Mouse (Mus musculus) ES-E14 (cell line): ENCODE results near the gene Ush2a. TPM values are rescaled to one million over a fixed set of nuclear protein-coding genes. Genes with fewer than 3 reads are reported as not detected.

Source experiments
- DNase-seq: peaks from one replicate; pipeline ENCODE4 v3.0.0-alpha.2; 2013; ENCODE audit warnings: low read depth, low spot score
- H3K27ac ChIP-seq: 2 replicates; pipeline ENCODE4 v1.5.1; 2012; ENCODE audit warnings: low read depth, mild to moderate bottlenecking, low read length, moderate library complexity, mixed read lengths; ENCODE audit not compliant: poor library complexity, insufficient read depth, severe bottlenecking
- H3K36me3 ChIP-seq: 2 replicates; pipeline ENCODE4 v1.6.1; 2012; ENCODE audit warnings: mild to moderate bottlenecking, low read length, moderate library complexity, mixed read lengths; ENCODE audit not compliant: control insufficient read depth, poor library complexity, insufficient read depth, severe bottlenecking
- H3K4me1 ChIP-seq, 2 experiments: fragments of 150-350 bp in 1 of 2; sonication (generic) in 1 of 2; 2 replicates each; pipeline ENCODE4 v1.6.1; 2012; ENCODE audit warnings: low read length in 2 of 2, mild to moderate bottlenecking in 1 of 2, mixed read lengths in 1 of 2; ENCODE audit not compliant: control insufficient read depth in 2 of 2, insufficient read depth in 2 of 2, poor library complexity in 1 of 2
- H3K4me3 ChIP-seq, 2 experiments: fragments of 150-350 bp in 1 of 2; sonication (generic) in 1 of 2; 2 replicates each; pipeline ENCODE4 v1.5.1; 2012; ENCODE audit warnings: low read length in 2 of 2, low read depth in 1 of 2, mild to moderate bottlenecking in 1 of 2, mixed read lengths in 1 of 2; ENCODE audit not compliant: insufficient read depth in 1 of 2, poor library complexity in 1 of 2, severe bottlenecking in 1 of 2
- H3K9ac ChIP-seq: 2 replicates; pipeline ENCODE4 v1.6.1; 2012; ENCODE audit warnings: low read depth, mild to moderate bottlenecking, low read length, mixed read lengths; ENCODE audit not compliant: poor library complexity, insufficient read depth, severe bottlenecking
- H3K9me3 ChIP-seq: fragments of 150-350 bp; sonication (generic); 2 replicates; pipeline ENCODE4 v1.6.1; 2012; ENCODE audit warnings: low read depth, mild to moderate bottlenecking, low read length; ENCODE audit not compliant: control insufficient read depth, insufficient read depth
- CHD2 ChIP-seq: IDR thresholded peaks from 2 replicates; pipeline ENCODE4 v1.6.1; 2014; ENCODE audit warnings: mild to moderate bottlenecking, low read depth, low read length, inconsistent platforms
- HCFC1 ChIP-seq: IDR thresholded peaks from 2 replicates; pipeline ENCODE4 v1.6.1; 2012; ENCODE audit warnings: low read length, inconsistent platforms, borderline replicate concordance; ENCODE audit not compliant: insufficient read depth
- MAFK ChIP-seq: IDR thresholded peaks from 2 replicates; pipeline ENCODE4 v1.6.1; 2014; ENCODE audit warnings: mild to moderate bottlenecking, low read depth, low read length, inconsistent platforms; ENCODE audit not compliant: insufficient read depth
- ZC3H11A ChIP-seq: IDR thresholded peaks from 2 replicates; pipeline ENCODE4 v1.6.1; 2012; ENCODE audit warnings: low read depth, mild to moderate bottlenecking, inconsistent platforms, low read length, borderline replicate concordance
- ZNF384 ChIP-seq: IDR thresholded peaks from 2 replicates; pipeline ENCODE4 v1.6.1; 2012; ENCODE audit warnings: low read depth, low read length, inconsistent platforms
- in situ Hi-C, 2 experiments: fragments of 600-800 bp; cut with MboI; formaldehyde crosslinking; loops; one replicate each; pipeline ENCODE4 v1.15.1; 2025; ENCODE audit warnings: low sequenced_read_pairs in 2 of 2, inconsistent platforms in 1 of 2; ENCODE audit not compliant: unreplicated experiment in 2 of 2
- total RNA-seq: library from RNA; depleted of rRNA; stranded (reverse); fragments of 300-350 nt; gene quantifications from 2 replicates; pipeline ENCODE4 v1.2.3, GENCODE M21; 2012

Gene Ush2a
- total RNA-seq, 1 experiment, result 0.22 TPM

- in situ Hi-C loops, result no loop called here
- H3K36me3 ChIP-seq, result no peaks in the 10 kb centered on the region
- TF ChIP-seq ZC3H11A (no peak), ZNF384 (no peak), HCFC1 (no peak), MAFK (no peak), CHD2 (no peak)
Observed at GRCm38 (mm10) chr1:188330406-188330805, 68.6 kb downstream of the Ush2a start.

GRCm38 (mm10) chr1:188333936-188334335 lies 72.1 kb downstream of the Ush2a start:
- no peaks in the 10 kb centered on the region for H3K36me3 ChIP-seq
- DNase-seq, result no peak
- no peaks in the 10 kb centered on the region for H3K9me3 ChIP-seq
- no peak overlapping the region for H3K4me3 ChIP-seq
- H3K4me1 ChIP-seq, result no peaks in the 10 kb centered on the region
- no peak overlapping the region for H3K27ac ChIP-seq
- no peak overlapping the region for H3K9ac ChIP-seq
- in situ Hi-C loops, result no loop called here
- TF ChIP-seq HCFC1, result no peak
- TF ChIP-seq CHD2, result no peak
- no peak for TF ChIP-seq MAFK
- TF ChIP-seq ZNF384, result no peak
- TF ChIP-seq ZC3H11A, result no peak

More at GRCm38 (mm10) chr1:188330406-188330805, 68.6 kb downstream of the Ush2a start:
- Histone ChIP-seq H3K9ac (no peak overlapping the region), H3K27ac (no peak overlapping the region), H3K9me3 (no peaks in the 10 kb centered on the region), H3K4me1 (no peaks in the 10 kb centered on the region), H3K4me3 (no peak overlapping the region)
- DNase-seq, result no peak

GRCm38 (mm10) chr1:188347762-188348161 lies 85.9 kb downstream of the Ush2a start:
- H3K4me3 ChIP-seq, result no peak overlapping the region
- TF ChIP-seq ZC3H11A, result no peak
- no peak for TF ChIP-seq ZNF384
- TF ChIP-seq CHD2, result no peak
- no peak for TF ChIP-seq HCFC1
- TF ChIP-seq MAFK, result no peak
- H3K9me3 ChIP-seq, result no peaks in the 10 kb centered on the region
- H3K27ac ChIP-seq, result no peak overlapping the region
- no peak for DNase-seq
- no peaks in the 10 kb centered on the region for H3K4me1 ChIP-seq
- no peak overlapping the region for H3K9ac ChIP-seq
- in situ Hi-C loops, result no loop called here
- no peaks in the 10 kb centered on the region for H3K36me3 ChIP-seq

DNA sequence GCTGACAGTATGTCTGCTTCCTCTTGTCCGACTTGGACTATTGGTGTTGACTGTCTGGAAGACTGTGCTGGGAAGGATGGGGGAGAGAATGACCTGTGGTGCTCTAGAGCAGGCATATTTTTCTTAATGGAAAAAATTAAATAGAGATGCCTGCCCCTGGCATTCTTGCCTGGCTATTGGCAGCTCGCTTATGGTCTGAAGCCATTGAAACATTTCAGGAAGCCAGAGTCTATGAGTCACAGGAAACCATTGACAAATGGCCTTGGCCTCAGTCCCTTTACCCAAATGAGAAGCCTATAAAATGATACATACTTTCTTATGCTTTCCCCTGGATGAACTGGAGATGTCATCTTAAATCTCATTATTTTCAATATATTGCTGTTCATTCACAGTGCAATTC lies 92.9 kb downstream of the Ush2a start:
- Histone ChIP-seq H3K9me3 (no peaks in the 10 kb centered on the region), H3K4me3 (no peak overlapping the region), H3K27ac (no peak overlapping the region), H3K4me1 (no peaks in the 10 kb centered on the region), H3K36me3 (no peaks in the 10 kb centered on the region), H3K9ac (no peak overlapping the region)
- TF ChIP-seq MAFK, result no peak
- no peak for TF ChIP-seq ZC3H11A
- no peak for TF ChIP-seq CHD2
- no peak for TF ChIP-seq HCFC1
- no peak for TF ChIP-seq ZNF384
- no peak for DNase-seq
- in situ Hi-C loops, result no loop called here

DNA sequence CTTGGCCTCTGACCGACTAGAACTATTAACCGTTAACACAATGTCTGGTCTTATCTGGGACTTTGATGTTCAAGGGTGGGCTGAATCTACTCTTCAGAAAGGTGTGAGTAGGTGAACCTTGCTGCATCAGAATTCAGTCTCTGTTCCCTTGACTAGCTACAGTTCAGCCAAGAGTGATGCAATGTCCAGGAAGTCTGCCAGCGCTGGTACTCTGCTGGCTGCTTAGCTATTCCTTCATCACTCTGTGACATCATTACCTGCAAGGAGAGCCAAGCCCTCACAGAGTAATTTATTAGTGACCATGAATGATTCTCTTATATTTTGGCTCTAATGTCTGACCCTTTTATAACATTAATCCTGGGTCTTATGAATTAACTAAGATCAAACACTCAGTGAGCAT lies 101.7 kb downstream of the Ush2a start:
- DNase-seq, result no peak
- Histone ChIP-seq H3K36me3 (no peaks in the 10 kb centered on the region), H3K9ac (no peak overlapping the region), H3K4me1 (no peaks in the 10 kb centered on the region), H3K4me3 (no peak overlapping the region), H3K9me3 (no peaks in the 10 kb centered on the region), H3K27ac (no peak overlapping the region)
- TF ChIP-seq ZNF384 (no peak), MAFK (no peak), CHD2 (no peak), HCFC1 (no peak)
- in situ Hi-C loops, result no loop called here
